Mouse (Mus musculus) stomach, embryonic 16.5 days (tissue): ENCODE measurements around the gene Krtap9-3. TPM values are rescaled to one million over a fixed set of nuclear protein-coding genes. Genes with fewer than 3 reads are reported as not detected.
"Not testable (repeated sequence)": the region's sequence is repeated elsewhere in the genome, so short reads cannot be mapped to it uniquely, and the experiment has no call there.

ENCODE experiments used
- ATAC-seq: fragments of 200-750 bp; cut with Nextera tagmentation; 2 replicates; pipeline ENCODE4 v1.8.0; 2017; ENCODE audit warnings: moderate number of reproducible peaks, moderate TSS enrichment; ENCODE audit not compliant: insufficient read depth, low FRiP score
- H3K27ac ChIP-seq: fragments of 300-500 bp; sonication (generic); 2 replicates; pipeline ENCODE4 v1.5.1; 2014; ENCODE audit warnings: low read length
- H3K27me3 ChIP-seq: fragments of 300-500 bp; sonication (generic); 2 replicates; pipeline ENCODE4 v1.6.1; 2014; ENCODE audit warnings: low read length, control low read depth, mixed read lengths; ENCODE audit not compliant: control insufficient read depth, insufficient read depth
- H3K36me3 ChIP-seq: fragments of 300-500 bp; sonication (generic); 2 replicates; pipeline ENCODE4 v1.6.1; 2014; ENCODE audit warnings: low read length; ENCODE audit not compliant: control insufficient read depth, insufficient read depth
- H3K4me1 ChIP-seq: fragments of 300-500 bp; sonication (generic); 2 replicates; pipeline ENCODE4 v1.6.1; 2014; ENCODE audit warnings: low read length, control low read depth, mixed read lengths; ENCODE audit not compliant: control insufficient read depth, insufficient read depth
- H3K4me2 ChIP-seq: fragments of 300-500 bp; sonication (generic); 2 replicates; pipeline ENCODE4 v1.6.1; 2014; ENCODE audit warnings: low read depth, low read length, mixed read lengths
- H3K4me3 ChIP-seq: fragments of 300-500 bp; sonication (generic); replicated peaks from 2 replicates; pipeline ENCODE4 v1.5.1; 2014; ENCODE audit warnings: mild to moderate bottlenecking, low read length
- H3K9ac ChIP-seq: fragments of 300-500 bp; sonication (generic); 2 replicates; pipeline ENCODE4 v1.6.1; 2014; ENCODE audit warnings: low read length
- H3K9me3 ChIP-seq: fragments of 300-500 bp; sonication (generic); replicated peaks from 2 replicates; pipeline ENCODE4 v1.6.1; 2016; ENCODE audit warnings: low read length, control low read depth; ENCODE audit not compliant: control insufficient read depth
- WGBS: fragments of 180-500 bp; shearing (Covaris S2); extraction: QIAGEN DNeasy Blood & Tissue Kit; methylation state at CpG from one replicate; pipeline ENCODE4 v1.1.7; 2014; 5-methylcytosine and 5-hydroxymethylcytosine counted together
- polyA plus RNA-seq: library from polyadenylated mRNA; unstranded; fragments of >200 nt; fragmentation: Nextera tagmentation; extraction: Ambion mirVana; gene quantifications from 2 replicates; pipeline ENCODE4 v1.2.1, GENCODE M21; 2015

Gene Krtap9-3
- polyA plus RNA-seq, 1 experiment from 2014 or later, result not detected

GRCm38 (mm10) chr11:99628138-99628537 lies 30.2 kb upstream of the Krtap9-3 start, which contains the start of gene Krtap4-1:
TSS of gene Krtap4-1 (minus strand) at chr11:99628238.
- H3K36me3 ChIP-seq, result no peaks in the 10 kb centered on the region
- H3K27ac ChIP-seq, result no peak within 1 kb of the TSS
- no peaks in the 10 kb centered on the region for H3K4me1 ChIP-seq
- no peak within 1 kb of the TSS for H3K9ac ChIP-seq
- H3K4me3 ChIP-seq, result no peak within 1 kb of the TSS
- H3K4me2 ChIP-seq, result no peak within 1 kb of the TSS
- 79% methylated on average over 4 of the region's 4 CpGs for WGBS
- no peaks in the 10 kb centered on the region for H3K9me3 ChIP-seq
- no peaks in the 10 kb centered on the region for H3K27me3 ChIP-seq
- no peak for ATAC-seq

- Histone ChIP-seq H3K27ac (no peak within 1 kb of the TSS), H3K27me3 (no peaks in the 10 kb centered on the region), H3K9ac (no peak within 1 kb of the TSS), H3K4me2 (no peak within 1 kb of the TSS), H3K9me3 (no peaks in the 10 kb centered on the region), H3K4me3 (no peak within 1 kb of the TSS), H3K36me3 (no peaks in the 10 kb centered on the region), H3K4me1 (no peaks in the 10 kb centered on the region)
- WGBS, result 84% methylated on average over 2 of the region's 2 CpGs
- ATAC-seq, result no peak
Observed at GRCm38 (mm10) chr11:99620335-99620734, 22.4 kb upstream of the Krtap9-3 start, which contains the start of gene Gm11562. TSS of gene Gm11562 (minus strand) at chr11:99620435.

- Histone ChIP-seq H3K27ac (no peak within 1 kb of the TSS), H3K9me3 (no peaks in the 10 kb centered on the region), H3K4me2 (no peak within 1 kb of the TSS), H3K4me1 (no peaks in the 10 kb centered on the region), H3K27me3 (no peaks in the 10 kb centered on the region), H3K9ac (no peak within 1 kb of the TSS), H3K4me3 (no peak within 1 kb of the TSS), H3K36me3 (no peaks in the 10 kb centered on the region)
- no peak for ATAC-seq
- WGBS, result 60% methylated on average over 3 of the region's 3 CpGs
Observed at GRCm38 (mm10) chr11:99614796-99615363, 17.0 kb upstream of the Krtap9-3 start, which contains the start of gene Krtap2-4. TSS of gene Krtap2-4 (minus strand) at chr11:99614846.

- H3K36me3 ChIP-seq, ATAC-seq, H3K4me3 ChIP-seq, H3K27ac ChIP-seq, H3K9ac ChIP-seq, H3K9me3 ChIP-seq, H3K4me1 ChIP-seq, H3K4me2 ChIP-seq, H3K27me3 ChIP-seq: not testable (repeated sequence)
- 36% methylated on average over 1 of the region's 2 CpGs for WGBS
Observed at GRCm38 (mm10) chr11:99610089-99610488, 12.2 kb upstream of the Krtap9-3 start, which contains the start of gene Gm11937. TSS of gene Gm11937 (minus strand) at chr11:99610189.

- Histone ChIP-seq H3K27me3 (no peaks in the 10 kb centered on the region), H3K4me2 (no peak overlapping the region), H3K4me3 (no peak overlapping the region), H3K27ac (no peak overlapping the region), H3K4me1 (no peaks in the 10 kb centered on the region), H3K36me3 (no peaks in the 10 kb centered on the region), H3K9me3 (no peaks in the 10 kb centered on the region), H3K9ac (no peak overlapping the region)
- 69% methylated on average over 1 of the region's 1 CpGs for WGBS
- ATAC-seq, result no peak
Observed at GRCm38 (mm10) chr11:99609126-99609525, 11.2 kb upstream of the Krtap9-3 start.

GRCm38 (mm10) chr11:99603208-99603607 lies 5.3 kb upstream of the Krtap9-3 start, which contains the start of gene Gm11938:
TSS of gene Gm11938 (minus strand) at chr11:99603308.
- not testable (repeated sequence) for H3K4me3 ChIP-seq, H3K9me3 ChIP-seq, ATAC-seq, H3K9ac ChIP-seq, H3K4me2 ChIP-seq, H3K4me1 ChIP-seq, H3K36me3 ChIP-seq, H3K27me3 ChIP-seq, H3K27ac ChIP-seq
- 26% methylated on average over 1 of the region's 1 CpGs for WGBS

- 78% methylated on average over 6 of the region's 6 CpGs for WGBS
Observed at GRCm38 (mm10) chr11:99590981-99591380, 6.9 kb downstream of the Krtap9-3 start, which contains the start of gene Krtap1-3. TSS of gene Krtap1-3 (minus strand) at chr11:99591339.

GRCm38 (mm10) chr11:99585096-99585495 lies 12.8 kb downstream of the Krtap9-3 start:
- H3K36me3 ChIP-seq, result no peaks in the 10 kb centered on the region
- no peaks in the 10 kb centered on the region for H3K4me1 ChIP-seq
- no peak overlapping the region for H3K9ac ChIP-seq
- H3K4me2 ChIP-seq, result no peak overlapping the region
- no peaks in the 10 kb centered on the region for H3K9me3 ChIP-seq
- 87% methylated on average over 7 of the region's 7 CpGs for WGBS
- no peaks in the 10 kb centered on the region for H3K27me3 ChIP-seq
- H3K4me3 ChIP-seq, result no peak overlapping the region
- no peak for ATAC-seq
- no peak overlapping the region for H3K27ac ChIP-seq

More at GRCm38 (mm10) chr11:99590981-99591380, 6.9 kb downstream of the Krtap9-3 start, which contains the start of gene Krtap1-3:
- H3K27me3 ChIP-seq, result no peaks in the 10 kb centered on the region
- no peaks in the 10 kb centered on the region for H3K4me1 ChIP-seq
- H3K9me3 ChIP-seq, result no peaks in the 10 kb centered on the region
- H3K36me3 ChIP-seq, result no peaks in the 10 kb centered on the region
- no peak within 1 kb of the TSS for H3K4me2 ChIP-seq
- ATAC-seq, result no peak
- H3K27ac ChIP-seq, result no peak within 1 kb of the TSS
- H3K9ac ChIP-seq, result no peak within 1 kb of the TSS
- H3K4me3 ChIP-seq, result no peak within 1 kb of the TSS

GRCm38 (mm10) chr11:99583245-99583704 lies 14.6 kb downstream of the Krtap9-3 start, which contains the start of gene Krtap1-4:
TSS of gene Krtap1-4 (minus strand) at chr11:99583654.
- H3K4me3 ChIP-seq, result no peak within 1 kb of the TSS
- no peaks in the 10 kb centered on the region for H3K27me3 ChIP-seq
- WGBS, result 70% methylated on average over 5 of the region's 5 CpGs
- no peaks in the 10 kb centered on the region for H3K4me1 ChIP-seq
- H3K9me3 ChIP-seq, result no peaks in the 10 kb centered on the region
- no peak within 1 kb of the TSS for H3K4me2 ChIP-seq
- H3K9ac ChIP-seq, result no peak within 1 kb of the TSS
- H3K36me3 ChIP-seq, result no peaks in the 10 kb centered on the region
- no peak within 1 kb of the TSS for H3K27ac ChIP-seq
- no peak for ATAC-seq
